14 mouse cellular contexts compared by ENCODE assay signal in genomic region chr3:107766804-107767203, GRCm38 (mm10). TPM values are rescaled to one million over a fixed set of nuclear protein-coding genes. Genes with fewer than 3 reads are reported as not detected.
DNase-seq lines count a peak whose midpoint lies in the region; ATAC-seq and TF ChIP-seq lines count a peak whose summit lies in the region.
"Had no signal": no experiment of that assay in that cellular context is flagged by ENCODE, and none has a peak within 500 bp of the region (broad histone marks: within the 10 kb centered on the region; RNA-seq: fewer than 3 reads in every experiment).

No protein-coding gene starts in this region.

- no peaks in the 10 kb centered on the region for H3K36me3 ChIP-seq in liver, embryonic 16.5 days (ENCODE audit: control insufficient read depth, insufficient read depth)
- H3K36me3 ChIP-seq in liver, embryonic 11.5 days (ENCODE audit: control insufficient read depth, insufficient read depth, low read length): no peaks in the 10 kb centered on the region
- no peaks in the 10 kb centered on the region for H3K36me3 ChIP-seq in midbrain, embryonic 10.5 days
- H3K36me3 ChIP-seq: hindbrain, embryonic 10.5 days had no signal

- no peak for DNase-seq in gastrocnemius, adult 2 months
- no peak for DNase-seq in gastrocnemius, postnatal 14 days
- DNase-seq in liver, embryonic 11.5 days (ENCODE audit: low spot score): no peak
- DNase-seq in lung, postnatal 10 days: peak; percentile 53
- DNase-seq in midbrain, embryonic 10.5 days (ENCODE audit: low spot score): no peak
- DNase-seq in spleen, postnatal 10 days (ENCODE audit: low spot score in 2 of 2): no peak
- DNase-seq: adrenal gland, adult 8-10 months; cerebellum, postnatal 10 days; embryo, embryonic 11 days; thymus, postnatal 14 days had no signal

- H3K27me3 ChIP-seq in liver, embryonic 16.5 days (ENCODE audit: control insufficient read depth, insufficient read depth, low read depth, low read length): no peaks in the 10 kb centered on the region
- H3K27me3 ChIP-seq in liver, embryonic 11.5 days (replicated peaks; ENCODE audit: control insufficient read depth, insufficient read depth, low read length): peaks cover 4% of the 10 kb centered on the region; the same call in 1 of the 2 replicates
- peaks cover 8% of the 10 kb centered on the region; the same call in 1 of the 2 replicates for H3K27me3 ChIP-seq in midbrain, embryonic 10.5 days (ENCODE audit: low read depth, poor library complexity, severe bottlenecking)

- no peak for TF ChIP-seq CTCF in gastrocnemius, adult 2 months (IDR thresholded peaks at IDR 0.05)

- WGBS in liver, embryonic 16.5 days (ENCODE audit: insufficient replicate concordance): 34% methylated on average over 2 of the region's 2 CpGs
- 41% methylated on average over 2 of the region's 2 CpGs for WGBS in liver, embryonic 11.5 days
- 71% methylated on average over 2 of the region's 2 CpGs for WGBS in midbrain, embryonic 10.5 days

- peaks cover 4% of the 10 kb centered on the region for H3K4me1 ChIP-seq in liver, embryonic 16.5 days (ENCODE audit: control insufficient read depth, low read depth, low read length)
- H3K4me1 ChIP-seq in liver, embryonic 11.5 days (replicated peaks; ENCODE audit: control insufficient read depth, insufficient read depth, low read length): peaks cover 4% of the 10 kb centered on the region; the same call in 1 of the 2 replicates
- H3K4me1 ChIP-seq in midbrain, embryonic 10.5 days: peaks cover 11% of the 10 kb centered on the region

- peak overlapping the region; percentile 39 for H3K27ac ChIP-seq in gastrocnemius, adult 2 months
- H3K27ac ChIP-seq in liver, embryonic 16.5 days (ENCODE audit: low read length): no peak overlapping the region
- no peak overlapping the region for H3K27ac ChIP-seq in liver, embryonic 11.5 days (ENCODE audit: low read depth, low read length)
- H3K27ac ChIP-seq in midbrain, embryonic 10.5 days (replicated peaks): no peak overlapping the region
- H3K27ac ChIP-seq: hindbrain, embryonic 10.5 days had no signal

- H3K9ac ChIP-seq in liver, embryonic 16.5 days (ENCODE audit: low read depth, low read length): no peak overlapping the region
- H3K9ac ChIP-seq in liver, embryonic 11.5 days (ENCODE audit: low read depth, low read length): no peak overlapping the region

- peak; percentile 32; the same call in 1 of the 2 replicates for ATAC-seq in liver, embryonic 16.5 days (ENCODE audit: low read depth)
- ATAC-seq in liver, embryonic 11.5 days (replicated peaks; ENCODE audit: low FRiP score): no peak
- ATAC-seq: forebrain, embryonic 14.5 days; midbrain, embryonic 16.5 days had no signal

- no peaks in the 10 kb centered on the region for H3K9me3 ChIP-seq in liver, embryonic 16.5 days (replicated peaks; ENCODE audit: control insufficient read depth, low read length)
- no peaks in the 10 kb centered on the region for H3K9me3 ChIP-seq in liver, embryonic 11.5 days (ENCODE audit: control insufficient read depth, low read length)
- no peaks in the 10 kb centered on the region for H3K9me3 ChIP-seq in midbrain, embryonic 10.5 days (replicated peaks)
- H3K9me3 ChIP-seq: hindbrain, embryonic 10.5 days had no signal

- no peak overlapping the region for H3K4me3 ChIP-seq in gastrocnemius, adult 2 months
- no peak overlapping the region for H3K4me3 ChIP-seq in liver, embryonic 16.5 days (ENCODE audit: low read depth, low read length)
- H3K4me3 ChIP-seq in liver, embryonic 11.5 days (ENCODE audit: low read depth, low read length): no peak overlapping the region
- H3K4me3 ChIP-seq in midbrain, embryonic 10.5 days: no peak overlapping the region
- H3K4me3 ChIP-seq: hindbrain, embryonic 10.5 days had no signal

- intact Hi-C loops in gastrocnemius, adult 2 months (cut with DNase I): no loop called here
- intact Hi-C loops in gastrocnemius, postnatal 14 days (cut with DNase I; ENCODE audit: low total_unique reads): no loop called here

- H3K4me2 ChIP-seq in liver, embryonic 16.5 days (ENCODE audit: low read depth, low read length): no peak overlapping the region
- H3K4me2 ChIP-seq in liver, embryonic 11.5 days: no peak overlapping the region

RNA-seq across cellular contexts. Expression of gene Csf1, which starts 6.5 kb away (rescaled TPM):
- total RNA-seq in gastrocnemius, adult 2 months (2021): 1 to 10 TPM; 7.9 to 8.5 TPM
- total RNA-seq in gastrocnemius, postnatal 14 days (2021): 10 to 100 TPM in 1 of 2 experiments, 1 to 10 TPM in 1; 7.9 to 10.9 TPM
- polyA plus RNA-seq in liver, embryonic 16.5 days (2015; fragmentation: Nextera tagmentation; extraction: Ambion mirVana): 6.0 and 7.9 TPM in 2 replicates
- 10.7 TPM in 2 replicates for polyA plus RNA-seq in liver, embryonic 11.5 days (2014; fragmentation: Nextera tagmentation; extraction: Ambion mirVana)
- 6.5 and 7.7 TPM in 2 replicates for polyA plus RNA-seq in midbrain, embryonic 10.5 days (2016; fragmentation: Nextera tagmentation; extraction: Ambion mirVana)
